Mouse (Mus musculus) kidney, embryonic 15.5 days (tissue): ENCODE measurements around the gene Hdac7. TPM values are rescaled to one million over a fixed set of nuclear protein-coding genes. Genes with fewer than 3 reads are reported as not detected.

Experiments used
- ATAC-seq: fragments of 200-750 bp; cut with Nextera tagmentation; replicated peaks from 2 replicates; pipeline ENCODE4 v1.8.0; 2017; ENCODE audit warnings: moderate TSS enrichment; ENCODE audit not compliant: low FRiP score
- H3K27ac ChIP-seq: fragments of 300-500 bp; sonication (generic); 2 replicates; pipeline ENCODE4 v1.5.1; 2015; ENCODE audit warnings: mild to moderate bottlenecking, inconsistent platforms
- H3K27me3 ChIP-seq: fragments of 300-500 bp; sonication (generic); 2 replicates; pipeline ENCODE4 v1.6.1; 2015; ENCODE audit warnings: inconsistent platforms
- H3K36me3 ChIP-seq: fragments of 300-500 bp; sonication (generic); 2 replicates; pipeline ENCODE4 v1.6.1; 2015; ENCODE audit warnings: inconsistent platforms
- H3K4me1 ChIP-seq: fragments of 300-500 bp; sonication (generic); 2 replicates; pipeline ENCODE4 v1.6.1; 2015; ENCODE audit warnings: inconsistent platforms
- H3K4me2 ChIP-seq: fragments of 300-500 bp; sonication (generic); 2 replicates; pipeline ENCODE4 v1.6.1; 2015; ENCODE audit warnings: moderate library complexity, mild to moderate bottlenecking, inconsistent platforms
- H3K4me3 ChIP-seq: fragments of 300-500 bp; sonication (generic); replicated peaks from 2 replicates; pipeline ENCODE4 v1.5.1; 2015; ENCODE audit warnings: mild to moderate bottlenecking, inconsistent platforms
- H3K9ac ChIP-seq: fragments of 300-500 bp; sonication (generic); 2 replicates; pipeline ENCODE4 v1.6.1; 2015; ENCODE audit warnings: mild to moderate bottlenecking, inconsistent platforms
- H3K9me3 ChIP-seq: fragments of 300-500 bp; sonication (generic); replicated peaks from 2 replicates; pipeline ENCODE4 v1.6.1; 2016; ENCODE audit warnings: inconsistent platforms
- WGBS: fragments of 180-500 bp; shearing (Covaris S2); methylation state at CpG from one replicate; pipeline ENCODE4 v1.1.7; 2015; ENCODE audit warnings: mixed read lengths; 5-methylcytosine and 5-hydroxymethylcytosine counted together
- polyA plus RNA-seq: library from polyadenylated mRNA; unstranded; fragments of >200 nt; fragmentation: Nextera tagmentation; extraction: Ambion mirVana; gene quantifications from 2 replicates; pipeline ENCODE4 v1.2.1, GENCODE M21; 2015

Hdac7 gene
- polyA plus RNA-seq, 1 experiment from 2014 or later = 35.2 TPM

DNA sequence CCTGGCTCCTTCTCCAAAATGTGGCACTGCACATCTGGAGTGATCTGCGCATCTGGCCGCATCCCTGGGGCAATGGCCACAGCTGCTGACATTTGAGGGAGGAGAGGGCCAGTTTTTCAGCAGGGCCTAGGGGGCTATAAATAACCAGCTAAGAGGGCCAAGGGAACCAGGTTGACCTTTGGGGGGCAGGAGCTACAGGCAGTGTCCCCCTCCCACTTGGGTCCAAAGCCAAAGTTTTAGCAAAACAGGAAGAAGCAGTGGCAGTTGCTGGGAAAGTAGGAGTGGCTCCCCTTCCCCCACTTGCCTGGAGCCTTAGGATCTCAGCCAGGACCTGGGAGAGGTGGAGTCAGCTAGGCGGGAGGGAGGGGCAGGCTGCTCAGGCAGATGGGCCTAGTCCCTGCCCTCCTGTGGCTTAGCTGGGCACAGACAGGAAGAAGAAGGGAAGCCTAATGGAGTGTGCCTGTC, 4.3 kb downstream of the Hdac7 start:
- no peaks in the 10 kb centered on the region for H3K27me3 ChIP-seq
- H3K9me3 ChIP-seq = no peaks in the 10 kb centered on the region
- H3K4me3 ChIP-seq = no peak overlapping the region
- 17% methylated on average over 3 of the region's 3 CpGs for WGBS
- peaks cover 66% of the 10 kb centered on the region for H3K4me1 ChIP-seq
- H3K27ac ChIP-seq = peak overlapping the region; percentile 79
- H3K9ac ChIP-seq = no peak overlapping the region
- H3K36me3 ChIP-seq = no peaks in the 10 kb centered on the region
- H3K4me2 ChIP-seq = no peak overlapping the region
- peak; percentile 87 for ATAC-seq

DNA sequence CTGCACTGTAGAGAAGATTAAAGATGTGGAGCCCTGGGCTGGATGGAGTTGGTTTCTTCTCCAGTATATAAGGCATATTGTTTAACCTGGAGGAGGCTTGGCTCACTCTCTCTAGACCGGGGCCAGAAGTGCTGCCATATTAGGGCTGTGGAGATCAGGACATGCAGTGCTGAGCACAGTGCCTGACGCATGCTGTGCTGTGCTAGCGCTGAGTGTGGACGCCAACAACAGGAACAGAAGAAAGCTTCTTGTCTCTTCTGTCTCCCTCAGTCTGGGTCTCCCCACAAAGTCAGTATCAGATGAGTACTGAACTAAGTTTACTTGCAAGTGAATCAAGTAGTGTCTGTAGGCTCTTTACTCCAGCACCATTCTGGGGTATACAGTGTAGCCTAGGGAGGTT, 4.8 kb downstream of the Hdac7 start:
- Histone ChIP-seq H3K4me2 (no peak overlapping the region), H3K4me3 (no peak overlapping the region), H3K9me3 (no peaks in the 10 kb centered on the region), H3K36me3 (no peaks in the 10 kb centered on the region), H3K27me3 (no peaks in the 10 kb centered on the region), H3K9ac (no peak overlapping the region), H3K27ac (peak overlapping the region; percentile 79), H3K4me1 (peaks cover 63% of the 10 kb centered on the region)
- ATAC-seq = no peak
- WGBS = 70% methylated on average over 4 of the region's 4 CpGs

DNA sequence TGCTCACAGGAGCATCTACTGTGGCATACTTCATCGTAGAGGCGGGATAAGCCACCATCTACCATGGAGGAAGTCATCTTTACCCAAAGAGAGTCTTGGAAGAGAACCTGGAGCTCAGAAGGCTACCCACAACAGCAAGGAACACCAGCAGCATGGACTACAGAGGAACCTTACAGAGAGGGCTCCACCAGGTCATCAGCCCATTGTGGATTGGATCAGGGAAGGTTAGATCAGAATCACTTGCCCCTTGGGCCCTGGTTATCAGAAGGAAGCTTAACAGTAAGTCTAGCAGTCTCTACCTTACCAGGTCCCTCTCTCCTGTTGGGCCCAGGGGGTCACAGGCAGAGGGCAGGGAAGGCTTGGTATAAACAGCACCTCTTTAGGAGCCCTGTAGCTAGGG, 5.3 kb downstream of the Hdac7 start:
- 95% methylated on average over 2 of the region's 2 CpGs for WGBS
- H3K9ac ChIP-seq = no peak overlapping the region
- H3K4me1 ChIP-seq = peaks cover 62% of the 10 kb centered on the region
- no peak for ATAC-seq
- no peaks in the 10 kb centered on the region for H3K36me3 ChIP-seq
- no peaks in the 10 kb centered on the region for H3K27me3 ChIP-seq
- H3K27ac ChIP-seq = peak overlapping the region; percentile 80
- H3K9me3 ChIP-seq = no peaks in the 10 kb centered on the region
- H3K4me2 ChIP-seq = no peak overlapping the region
- H3K4me3 ChIP-seq = no peak overlapping the region

DNA sequence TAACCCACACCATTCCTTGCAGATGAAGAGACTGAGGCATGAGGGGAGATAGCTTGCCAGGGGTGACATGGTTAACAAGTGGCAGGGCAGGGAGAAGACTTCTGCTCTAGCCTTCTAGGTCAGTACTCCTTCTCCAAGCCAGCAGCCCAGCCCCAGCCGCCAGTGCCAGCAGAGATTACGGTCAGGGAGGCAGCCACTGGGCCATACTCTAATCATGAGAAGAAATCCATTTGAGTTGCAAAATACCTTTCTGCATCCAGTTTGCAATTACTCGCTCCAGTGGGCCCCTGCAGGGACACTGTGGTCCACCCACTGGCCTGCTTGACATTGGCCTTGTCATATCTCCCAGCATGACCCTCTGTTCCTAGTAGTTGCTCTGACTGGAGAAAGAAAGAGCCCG, 5.9 kb downstream of the Hdac7 start:
- no peak overlapping the region for H3K4me3 ChIP-seq
- 68% methylated on average over 4 of the region's 4 CpGs for WGBS
- H3K9me3 ChIP-seq = no peaks in the 10 kb centered on the region
- peak overlapping the region; percentile 80 for H3K27ac ChIP-seq
- no peaks in the 10 kb centered on the region for H3K36me3 ChIP-seq
- ATAC-seq = no peak
- H3K27me3 ChIP-seq = no peaks in the 10 kb centered on the region
- H3K9ac ChIP-seq = no peak overlapping the region
- H3K4me2 ChIP-seq = no peak overlapping the region
- H3K4me1 ChIP-seq = peaks cover 60% of the 10 kb centered on the region

DNA sequence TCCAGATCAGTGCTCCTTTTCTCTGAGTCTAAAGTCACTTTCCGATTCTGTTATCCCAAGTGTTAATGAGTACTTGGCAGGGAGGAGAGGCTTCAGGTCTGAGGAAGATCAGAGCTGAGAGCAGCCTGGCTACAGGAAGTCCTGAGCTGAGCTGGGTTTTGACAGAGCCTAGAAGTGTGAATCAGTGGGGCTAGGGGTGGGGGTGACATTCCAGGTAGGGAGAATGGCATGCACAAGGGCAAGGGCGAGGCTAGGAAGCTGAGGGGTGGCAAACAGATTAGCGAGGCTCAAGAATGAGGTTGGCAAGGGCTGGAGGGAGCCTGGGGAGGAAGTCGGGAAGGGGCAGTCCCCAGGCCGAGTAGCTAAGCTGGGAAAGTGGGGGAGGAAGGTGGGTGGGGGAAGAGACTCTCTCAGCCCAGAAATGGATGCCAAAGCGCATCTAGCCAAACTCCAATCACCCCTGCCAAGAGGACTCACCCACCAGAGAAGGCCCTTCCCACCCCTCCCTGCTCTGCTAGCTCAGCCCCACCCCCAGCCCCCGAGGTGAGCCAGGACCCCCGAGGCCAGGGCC, 6.7 kb downstream of the Hdac7 start:
- no peak for ATAC-seq
- no peak overlapping the region for H3K4me2 ChIP-seq
- H3K9me3 ChIP-seq = no peaks in the 10 kb centered on the region
- peaks cover 63% of the 10 kb centered on the region for H3K4me1 ChIP-seq
- peak overlapping the region; percentile 80 for H3K27ac ChIP-seq
- H3K36me3 ChIP-seq = no peaks in the 10 kb centered on the region
- H3K9ac ChIP-seq = no peak overlapping the region
- 9% methylated on average over 8 of the region's 8 CpGs for WGBS
- H3K27me3 ChIP-seq = no peaks in the 10 kb centered on the region
- no peak overlapping the region for H3K4me3 ChIP-seq

DNA sequence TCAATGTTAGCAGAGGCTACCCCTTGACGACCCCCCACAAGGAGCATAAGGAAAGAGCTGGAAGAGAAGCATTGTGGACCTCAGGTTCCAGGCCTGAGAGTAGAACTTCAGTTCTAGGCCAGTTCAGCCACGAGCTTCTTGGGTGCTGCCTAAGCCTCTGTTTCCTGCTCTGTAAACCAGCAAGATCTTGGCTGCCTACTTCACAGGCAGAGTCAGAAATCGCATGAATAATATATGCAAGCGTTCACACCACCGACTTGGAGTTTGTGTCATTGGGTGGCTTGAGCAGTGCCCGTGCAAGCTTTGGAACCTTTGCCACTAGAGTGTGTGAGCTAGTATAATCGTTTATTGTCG, 7.4 kb downstream of the Hdac7 start:
- H3K9ac ChIP-seq = no peak overlapping the region
- H3K4me3 ChIP-seq = no peak overlapping the region
- no peaks in the 10 kb centered on the region for H3K36me3 ChIP-seq
- peaks cover 70% of the 10 kb centered on the region for H3K4me1 ChIP-seq
- WGBS = 54% methylated on average over 8 of the region's 8 CpGs
- H3K9me3 ChIP-seq = no peaks in the 10 kb centered on the region
- H3K4me2 ChIP-seq = no peak overlapping the region
- H3K27me3 ChIP-seq = no peaks in the 10 kb centered on the region
- ATAC-seq = no peak
- peak overlapping the region; percentile 80 for H3K27ac ChIP-seq

DNA sequence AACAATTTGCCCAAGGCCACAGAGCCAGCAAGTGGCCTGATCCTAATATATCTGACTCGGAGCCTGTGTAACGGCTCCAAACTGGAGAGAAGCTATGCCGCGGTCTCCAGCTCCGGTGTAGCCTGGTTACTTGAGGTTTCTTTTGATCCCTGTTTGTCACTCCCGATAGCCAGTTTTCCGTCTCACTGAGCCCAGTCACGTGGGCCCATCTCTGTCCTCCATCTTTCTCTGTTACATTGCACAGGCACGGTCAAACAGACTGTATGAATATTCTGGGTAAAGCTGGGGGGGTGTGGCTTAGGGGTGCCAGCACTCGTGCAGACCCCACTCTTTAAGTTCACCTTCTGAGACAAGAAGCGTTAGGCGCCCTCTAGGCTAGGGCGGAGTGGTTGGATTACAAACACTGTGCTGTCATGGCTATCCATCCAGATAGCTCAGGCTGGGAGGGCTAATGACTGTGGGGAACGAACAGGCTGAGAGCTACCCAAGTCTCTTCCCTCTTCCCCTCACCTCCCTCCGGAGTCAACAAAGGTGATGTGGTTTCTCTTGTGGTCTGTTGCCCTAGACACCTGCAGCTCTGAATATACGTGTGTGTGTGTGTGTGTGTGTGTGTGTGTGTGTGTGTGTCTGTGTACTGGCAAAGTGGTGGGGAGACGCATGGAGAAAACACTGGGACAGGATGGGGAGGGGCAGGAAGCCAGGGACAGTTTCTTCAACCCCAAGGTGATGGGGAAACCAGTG, 8.0 kb downstream of the Hdac7 start:
- Histone ChIP-seq H3K4me1 (peaks cover 74% of the 10 kb centered on the region), H3K4me2 (no peak overlapping the region), H3K27me3 (no peaks in the 10 kb centered on the region), H3K9ac (no peak overlapping the region), H3K27ac (peak overlapping the region; percentile 80; the same call in 1 of the 2 replicates), H3K9me3 (no peaks in the 10 kb centered on the region), H3K36me3 (no peaks in the 10 kb centered on the region), H3K4me3 (no peak overlapping the region)
- ATAC-seq = no peak
- WGBS = 51% methylated on average over 17 of the region's 17 CpGs

DNA sequence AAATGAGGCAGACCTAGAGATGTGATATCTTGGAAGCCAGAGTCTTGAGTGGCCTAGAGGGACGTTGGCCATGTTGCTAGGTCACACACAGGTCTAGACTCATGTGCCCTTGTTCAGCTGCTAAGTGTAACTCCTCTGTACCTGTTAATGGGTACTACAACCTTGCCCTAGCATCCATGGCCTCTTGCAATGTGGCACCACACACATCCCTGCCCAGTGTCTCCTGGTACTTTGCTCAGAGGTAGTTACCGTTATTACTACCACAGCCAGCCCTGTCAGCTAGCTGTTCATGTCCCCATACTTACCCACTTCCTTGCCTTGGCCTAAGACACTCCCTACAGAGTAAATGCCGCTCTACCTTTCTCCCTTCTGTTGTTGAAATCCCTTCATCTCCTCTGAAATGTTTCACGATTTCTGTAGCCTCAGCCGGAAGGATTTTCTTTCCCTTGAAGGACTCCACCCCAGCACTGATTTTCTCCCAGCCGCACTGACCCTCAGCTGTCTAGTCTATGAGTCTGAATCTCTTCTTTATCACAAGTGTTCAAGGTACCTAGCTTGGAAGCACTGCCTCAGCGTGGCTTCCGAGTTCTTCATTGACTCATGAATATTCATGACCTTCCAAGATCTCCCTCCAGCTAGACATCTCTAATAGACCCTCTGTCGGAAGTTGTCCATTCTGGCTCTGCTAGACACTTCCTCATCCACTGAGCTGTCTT, 11.4 kb downstream of the Hdac7 start:
- no peaks in the 10 kb centered on the region for H3K36me3 ChIP-seq
- no peaks in the 10 kb centered on the region for H3K27me3 ChIP-seq
- no peak overlapping the region for H3K4me3 ChIP-seq
- H3K9ac ChIP-seq = no peak overlapping the region
- peak overlapping the region; percentile 97 for H3K27ac ChIP-seq
- H3K4me1 ChIP-seq = peaks cover 73% of the 10 kb centered on the region
- peak overlapping the region; percentile 87; the same call in 1 of the 2 replicates for H3K4me2 ChIP-seq
- no peak for ATAC-seq
- no peaks in the 10 kb centered on the region for H3K9me3 ChIP-seq
- 63% methylated on average over 9 of the region's 9 CpGs for WGBS

DNA sequence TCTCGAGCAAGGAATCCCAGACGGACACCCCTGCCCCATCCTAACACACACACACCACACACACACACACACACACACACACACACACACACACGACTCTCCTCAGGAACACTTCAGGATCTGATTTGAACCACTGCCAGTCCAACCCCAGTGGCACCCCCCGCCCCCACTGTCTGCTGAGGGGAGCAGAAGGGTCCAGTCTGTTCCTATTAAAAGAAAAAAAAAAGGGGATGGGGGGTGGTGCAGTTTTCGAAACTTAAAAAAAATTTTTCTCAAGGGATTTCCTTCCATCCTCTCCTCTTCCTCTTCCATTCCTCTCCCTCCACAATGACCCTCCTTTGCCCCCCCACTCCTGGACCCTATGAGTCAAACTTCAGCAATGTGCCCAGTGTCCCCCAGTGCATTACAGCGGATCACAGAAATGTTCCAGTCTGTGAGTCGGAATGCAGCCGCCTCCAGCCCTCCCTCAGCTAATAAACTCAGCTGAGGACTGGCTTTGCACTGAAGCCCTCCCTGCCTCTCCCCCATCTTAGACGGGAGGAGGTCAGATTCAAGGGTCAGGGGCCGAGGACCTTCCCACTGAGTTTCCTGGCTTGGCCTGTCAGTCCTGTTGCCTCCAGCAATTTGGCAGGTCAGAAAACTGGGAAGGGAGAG, 12.2 kb downstream of the Hdac7 start:
- Histone ChIP-seq H3K4me2 (peak overlapping the region; percentile 87), H3K9me3 (no peaks in the 10 kb centered on the region), H3K36me3 (no peaks in the 10 kb centered on the region), H3K27ac (peak overlapping the region; percentile 97), H3K27me3 (no peaks in the 10 kb centered on the region), H3K4me1 (peaks cover 70% of the 10 kb centered on the region), H3K9ac (peak overlapping the region; percentile 97), H3K4me3 (peak overlapping the region; percentile 88)
- 5% methylated on average over 10 of the region's 10 CpGs for WGBS
- ATAC-seq = peak; percentile 38

DNA sequence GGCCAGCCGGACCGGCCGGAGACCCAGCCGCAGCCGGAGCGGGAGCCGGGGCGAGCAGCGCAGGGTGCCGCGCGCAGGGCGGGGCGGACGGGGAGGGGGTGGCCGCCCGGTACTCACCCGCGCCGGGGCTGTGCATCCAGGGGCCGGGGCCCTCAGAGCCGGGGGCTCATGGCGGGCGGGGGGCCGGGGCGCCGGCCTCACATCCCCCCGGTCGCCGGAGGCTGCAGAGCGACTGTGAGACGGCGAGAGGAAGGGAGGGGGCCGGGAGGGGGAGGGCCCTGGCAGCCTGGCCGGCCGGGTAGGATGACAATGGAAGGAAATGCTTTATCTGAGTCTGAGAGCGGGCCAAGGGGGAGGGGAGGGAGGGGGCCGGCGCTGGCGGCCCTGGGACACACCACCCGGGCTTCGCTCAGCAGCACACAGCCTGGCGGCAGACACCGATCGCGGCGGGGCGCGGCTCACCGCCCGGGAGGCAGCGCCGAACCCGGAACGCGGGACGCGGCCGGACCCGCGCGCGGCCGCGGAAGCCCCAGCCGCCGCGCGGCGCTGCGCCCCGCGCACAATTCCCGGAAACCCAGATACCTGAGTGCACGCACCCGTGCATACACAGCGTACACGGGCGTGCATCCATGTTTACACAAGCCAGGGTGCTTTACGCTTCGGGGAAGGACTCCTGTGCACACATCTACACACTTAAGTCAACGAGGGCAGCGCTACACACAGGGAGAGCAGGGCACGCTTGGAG, 12.9 kb downstream of the Hdac7 start:
- ATAC-seq = peak; percentile 85
- Histone ChIP-seq H3K9ac (peak overlapping the region; percentile 97), H3K4me1 (peaks cover 69% of the 10 kb centered on the region), H3K27ac (peak overlapping the region; percentile 97), H3K4me2 (peak overlapping the region; percentile 87), H3K27me3 (no peaks in the 10 kb centered on the region), H3K4me3 (peak overlapping the region; percentile 88), H3K9me3 (no peaks in the 10 kb centered on the region), H3K36me3 (no peaks in the 10 kb centered on the region)
- WGBS = under 1% methylated on average over 74 of the region's 84 CpGs

DNA sequence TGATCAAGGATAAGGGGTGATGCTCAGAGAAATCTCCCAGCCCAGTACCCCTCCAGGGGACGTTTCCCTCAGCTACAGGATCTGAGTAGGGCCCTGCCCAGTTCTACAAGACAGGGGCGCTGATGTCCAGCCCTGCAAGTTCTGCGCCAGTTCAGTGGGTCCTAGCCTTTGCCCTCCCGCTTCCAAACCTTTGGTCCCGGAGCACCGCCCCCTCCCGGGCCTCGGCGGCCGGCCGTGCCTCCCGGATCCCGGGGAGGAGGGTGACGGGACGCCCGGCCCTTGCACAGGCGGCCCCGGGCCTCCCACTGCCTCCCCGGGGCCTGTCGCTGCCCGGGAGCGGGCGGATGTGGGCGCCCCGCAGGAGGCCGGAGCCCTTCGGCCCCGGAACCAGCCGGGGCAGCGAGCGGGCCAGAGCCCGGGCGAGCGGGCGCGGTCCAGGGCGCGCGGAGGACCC, 13.5 kb downstream of the Hdac7 start:
- Histone ChIP-seq H3K36me3 (no peaks in the 10 kb centered on the region), H3K4me3 (peak overlapping the region; percentile 88), H3K9me3 (no peaks in the 10 kb centered on the region), H3K4me2 (peak overlapping the region; percentile 87), H3K4me1 (peaks cover 70% of the 10 kb centered on the region), H3K27ac (peak overlapping the region; percentile 97), H3K27me3 (no peaks in the 10 kb centered on the region), H3K9ac (peak overlapping the region; percentile 97)
- ATAC-seq = peak; percentile 30
- WGBS = under 1% methylated on average over 29 of the region's 39 CpGs
